Mouse (Mus musculus) stomach, embryonic 16.5 days (tissue): ENCODE results near the gene Rnf227. TPM values are rescaled to one million over a fixed set of nuclear protein-coding genes. Genes with fewer than 3 reads are reported as not detected.

Experiments used
- ATAC-seq: fragments of 200-750 bp; cut with Nextera tagmentation; 2 replicates; pipeline ENCODE4 v1.8.0; 2017; ENCODE audit warnings: moderate number of reproducible peaks, moderate TSS enrichment; ENCODE audit not compliant: insufficient read depth, low FRiP score
- H3K27ac ChIP-seq: fragments of 300-500 bp; sonication (generic); 2 replicates; pipeline ENCODE4 v1.5.1; 2014; ENCODE audit warnings: low read length
- H3K27me3 ChIP-seq: fragments of 300-500 bp; sonication (generic); 2 replicates; pipeline ENCODE4 v1.6.1; 2014; ENCODE audit warnings: low read length, control low read depth, mixed read lengths; ENCODE audit not compliant: control insufficient read depth, insufficient read depth
- H3K36me3 ChIP-seq: fragments of 300-500 bp; sonication (generic); 2 replicates; pipeline ENCODE4 v1.6.1; 2014; ENCODE audit warnings: low read length; ENCODE audit not compliant: control insufficient read depth, insufficient read depth
- H3K4me1 ChIP-seq: fragments of 300-500 bp; sonication (generic); 2 replicates; pipeline ENCODE4 v1.6.1; 2014; ENCODE audit warnings: low read length, control low read depth, mixed read lengths; ENCODE audit not compliant: control insufficient read depth, insufficient read depth
- H3K4me2 ChIP-seq: fragments of 300-500 bp; sonication (generic); 2 replicates; pipeline ENCODE4 v1.6.1; 2014; ENCODE audit warnings: low read depth, low read length, mixed read lengths
- H3K4me3 ChIP-seq: fragments of 300-500 bp; sonication (generic); replicated peaks from 2 replicates; pipeline ENCODE4 v1.5.1; 2014; ENCODE audit warnings: mild to moderate bottlenecking, low read length
- H3K9ac ChIP-seq: fragments of 300-500 bp; sonication (generic); 2 replicates; pipeline ENCODE4 v1.6.1; 2014; ENCODE audit warnings: low read length
- H3K9me3 ChIP-seq: fragments of 300-500 bp; sonication (generic); replicated peaks from 2 replicates; pipeline ENCODE4 v1.6.1; 2016; ENCODE audit warnings: low read length, control low read depth; ENCODE audit not compliant: control insufficient read depth
- WGBS: fragments of 180-500 bp; shearing (Covaris S2); extraction: QIAGEN DNeasy Blood & Tissue Kit; methylation state at CpG from one replicate; pipeline ENCODE4 v1.1.7; 2014; 5-methylcytosine and 5-hydroxymethylcytosine counted together
- polyA plus RNA-seq: library from polyadenylated mRNA; unstranded; fragments of >200 nt; fragmentation: Nextera tagmentation; extraction: Ambion mirVana; gene quantifications from 2 replicates; pipeline ENCODE4 v1.2.1, GENCODE M21; 2015

The Rnf227 gene
- polyA plus RNA-seq, 1 experiment from 2014 or later, result 11.8 TPM

DNA sequence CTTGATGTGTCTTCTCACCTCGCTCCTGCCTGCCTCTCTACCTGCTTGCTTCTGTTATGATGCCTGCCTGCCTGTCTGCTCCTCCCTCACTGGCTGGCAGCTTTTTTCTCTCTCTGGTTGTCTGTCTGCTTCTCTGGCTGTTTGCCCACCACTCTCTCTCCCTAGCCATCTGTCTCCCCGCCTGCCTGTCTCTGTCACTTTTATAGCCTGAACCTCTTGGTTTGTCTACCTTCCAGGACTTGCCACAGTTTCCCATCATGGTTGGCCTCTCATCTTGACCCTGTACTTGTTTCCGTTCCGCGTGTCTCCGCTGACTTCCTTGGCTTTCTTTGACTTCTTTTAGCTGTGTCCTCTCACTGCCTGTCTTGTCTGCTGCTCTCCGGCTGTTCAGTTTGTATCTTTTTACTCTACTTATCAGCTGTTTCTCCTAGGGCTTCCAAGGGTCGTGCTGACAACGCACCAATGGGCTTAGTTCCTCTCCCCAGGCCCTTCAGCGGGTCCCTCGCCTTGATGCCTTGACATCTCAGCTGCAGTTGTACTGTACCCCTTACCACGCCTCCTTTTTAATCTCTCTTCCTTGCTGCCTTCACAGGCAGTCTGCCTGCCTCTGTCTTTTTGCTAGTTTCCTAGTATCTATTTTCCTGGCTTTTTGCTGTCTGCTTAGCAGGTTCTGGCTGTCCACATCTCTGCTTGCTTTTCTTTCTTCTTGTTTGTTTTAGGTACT lies 32.0 kb downstream of the Rnf227 start:
- Histone ChIP-seq H3K4me2 (peak overlapping the region; percentile 27; the same call in 1 of the 2 replicates), H3K9ac (peak overlapping the region; percentile 5; the same call in 1 of the 2 replicates), H3K4me3 (no peak overlapping the region), H3K4me1 (peaks cover 33% of the 10 kb centered on the region), H3K9me3 (no peaks in the 10 kb centered on the region), H3K36me3 (no peaks in the 10 kb centered on the region; the same call in 1 of the 2 replicates), H3K27me3 (no peaks in the 10 kb centered on the region), H3K27ac (peak overlapping the region; percentile 89)
- ATAC-seq, result no peak
- 36% methylated on average over 12 of the region's 12 CpGs for WGBS

DNA sequence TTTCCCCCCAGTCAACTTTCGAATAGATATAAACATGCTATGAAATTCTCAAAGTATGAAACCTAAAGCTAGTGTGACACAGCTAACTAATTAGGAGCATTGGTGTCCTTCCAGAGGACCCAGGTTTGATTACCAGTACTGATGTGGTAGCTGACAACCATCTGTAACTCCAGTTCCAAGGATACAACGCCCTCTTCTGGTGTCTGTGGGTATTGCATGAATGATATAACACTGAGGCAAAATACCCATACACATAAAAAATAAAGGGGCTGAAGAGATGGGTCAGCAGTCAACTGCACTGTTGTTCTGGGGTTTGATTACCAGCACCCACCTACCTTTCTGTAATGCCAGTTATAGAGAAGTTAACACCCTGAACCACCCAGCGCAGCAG lies 32.5 kb downstream of the Rnf227 start:
- no peak for ATAC-seq
- Histone ChIP-seq H3K4me3 (no peak overlapping the region), H3K4me2 (no peak overlapping the region), H3K27me3 (no peaks in the 10 kb centered on the region), H3K36me3 (no peaks in the 10 kb centered on the region; the same call in 1 of the 2 replicates), H3K9ac (no peak overlapping the region), H3K27ac (peak overlapping the region; percentile 89), H3K4me1 (peaks cover 33% of the 10 kb centered on the region), H3K9me3 (no peaks in the 10 kb centered on the region)
- WGBS, result 54% methylated on average over 3 of the region's 3 CpGs

DNA sequence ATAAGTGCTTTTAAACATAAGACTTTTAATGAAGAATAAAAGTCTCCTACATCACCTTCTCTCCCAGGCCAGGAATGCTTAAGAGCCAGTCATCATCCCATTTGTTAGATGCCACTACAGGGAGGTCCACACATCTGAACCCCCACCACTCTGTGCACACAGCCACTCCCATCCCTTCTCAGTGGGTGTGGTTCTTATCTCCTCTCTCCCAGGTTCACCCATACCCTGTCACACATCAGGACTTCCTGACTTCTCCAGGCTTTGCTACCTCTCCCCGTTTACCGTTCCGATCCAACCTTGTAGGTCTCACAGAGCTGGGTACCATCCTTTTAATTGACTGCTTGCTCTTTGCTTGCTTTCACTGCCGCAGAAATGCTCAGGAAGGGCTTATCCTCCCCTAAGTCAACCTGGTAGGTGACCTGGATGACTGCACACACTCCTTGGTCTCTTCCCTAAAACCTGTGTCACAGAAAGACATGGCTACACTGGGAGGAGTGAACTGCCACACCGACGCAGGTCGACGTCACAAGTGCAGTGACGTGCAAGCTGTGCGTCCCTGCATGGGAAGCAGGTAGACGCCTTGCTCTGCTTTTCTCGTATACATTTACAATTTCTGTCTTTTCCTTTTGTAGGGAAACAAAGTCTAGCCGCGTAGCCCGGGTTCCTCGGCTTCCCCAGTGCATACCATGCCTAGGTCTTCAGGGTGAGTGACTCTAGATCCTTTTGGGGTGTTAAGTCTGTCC lies 33.1 kb downstream of the Rnf227 start:
- H3K4me3 ChIP-seq, result no peak overlapping the region
- no peak overlapping the region for H3K27ac ChIP-seq
- peak overlapping the region; percentile 12; the same call in 1 of the 2 replicates for H3K9ac ChIP-seq
- no peaks in the 10 kb centered on the region for H3K27me3 ChIP-seq
- no peaks in the 10 kb centered on the region for H3K9me3 ChIP-seq
- H3K36me3 ChIP-seq, result no peaks in the 10 kb centered on the region; the same call in 1 of the 2 replicates
- no peak overlapping the region for H3K4me2 ChIP-seq
- WGBS, result 86% methylated on average over 16 of the region's 16 CpGs
- no peak for ATAC-seq
- peaks cover 33% of the 10 kb centered on the region for H3K4me1 ChIP-seq

DNA sequence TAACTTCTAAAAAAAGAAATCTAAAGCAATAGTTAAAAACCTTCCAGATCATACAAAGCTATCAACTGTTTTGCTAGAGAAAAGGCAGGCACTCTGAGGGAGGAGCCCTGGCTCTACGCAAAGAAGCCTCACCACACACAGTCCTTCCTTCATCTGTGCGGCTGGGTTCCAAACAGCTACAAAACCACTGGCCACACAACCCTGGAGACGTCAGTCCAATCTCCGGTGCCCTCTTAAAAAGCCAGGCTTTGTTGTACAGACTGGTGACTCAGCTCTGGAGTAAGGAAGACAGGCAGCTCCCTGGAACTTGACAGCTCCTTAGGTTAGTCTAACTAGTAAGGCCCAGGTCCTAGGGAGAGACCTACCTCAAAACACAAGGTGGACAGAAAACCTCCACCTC lies 35.4 kb downstream of the Rnf227 start:
- 83% methylated on average over 4 of the region's 4 CpGs for WGBS
- no peaks in the 10 kb centered on the region; the same call in 1 of the 2 replicates for H3K36me3 ChIP-seq
- peaks cover 30% of the 10 kb centered on the region for H3K4me1 ChIP-seq
- no peak overlapping the region for H3K4me3 ChIP-seq
- H3K4me2 ChIP-seq, result no peak overlapping the region
- H3K27me3 ChIP-seq, result no peaks in the 10 kb centered on the region
- no peak for ATAC-seq
- no peaks in the 10 kb centered on the region for H3K9me3 ChIP-seq
- no peak overlapping the region for H3K9ac ChIP-seq
- H3K27ac ChIP-seq, result no peak overlapping the region

DNA sequence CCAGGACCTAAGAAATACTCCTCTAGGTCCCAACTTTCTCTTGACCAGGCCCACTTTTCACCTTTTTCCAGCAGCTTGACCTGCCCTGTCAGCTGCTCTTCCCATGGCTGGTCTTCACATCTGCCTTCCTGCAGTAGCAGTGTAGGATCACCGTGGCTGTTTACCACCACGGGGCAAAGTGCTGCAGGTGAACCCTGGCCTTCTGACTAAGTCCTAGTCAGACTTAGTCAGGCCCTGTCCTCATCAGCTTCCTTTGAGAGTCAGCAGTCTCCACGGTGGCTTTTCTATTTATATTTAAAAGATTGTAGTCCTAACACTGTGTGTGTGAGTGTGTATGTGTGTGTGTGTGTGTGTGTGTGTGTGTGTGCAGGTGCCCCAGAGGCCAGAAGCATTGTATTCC lies 37.5 kb downstream of the Rnf227 start:
- H3K27ac ChIP-seq, result no peak overlapping the region
- ATAC-seq, result peak; percentile 52; the same call in 1 of the 2 replicates
- no peak overlapping the region for H3K4me2 ChIP-seq
- peaks cover 9% of the 10 kb centered on the region for H3K4me1 ChIP-seq
- no peaks in the 10 kb centered on the region for H3K27me3 ChIP-seq
- H3K4me3 ChIP-seq, result no peak overlapping the region
- WGBS, result 56% methylated on average over 3 of the region's 3 CpGs
- H3K9me3 ChIP-seq, result no peaks in the 10 kb centered on the region
- H3K9ac ChIP-seq, result no peak overlapping the region
- no peaks in the 10 kb centered on the region; the same call in 1 of the 2 replicates for H3K36me3 ChIP-seq

DNA sequence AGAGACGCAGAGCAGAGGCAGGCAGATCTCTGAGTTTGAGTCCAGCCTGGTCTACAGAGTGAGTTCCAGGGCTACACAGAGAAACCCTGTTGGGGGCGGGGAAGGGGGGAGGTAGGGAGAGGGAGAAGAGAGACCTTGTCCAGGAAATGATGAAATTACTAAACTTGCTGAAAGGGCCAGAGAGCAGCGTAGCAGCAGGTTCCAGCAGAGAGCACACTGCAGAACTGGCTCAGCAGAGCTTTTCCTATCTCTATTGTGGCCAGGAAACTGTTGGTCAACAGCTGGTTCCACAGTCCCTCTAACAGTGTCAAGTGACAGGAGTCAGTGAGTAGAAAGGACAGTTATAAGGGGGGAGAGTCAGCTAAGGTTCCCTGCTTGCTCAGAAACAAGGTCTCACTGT lies 39.3 kb downstream of the Rnf227 start:
- no peak overlapping the region for H3K27ac ChIP-seq
- WGBS, result 82% methylated on average over 3 of the region's 3 CpGs
- no peak overlapping the region for H3K4me3 ChIP-seq
- no peak for ATAC-seq
- no peak overlapping the region for H3K9ac ChIP-seq
- no peaks in the 10 kb centered on the region for H3K27me3 ChIP-seq
- H3K9me3 ChIP-seq, result no peaks in the 10 kb centered on the region
- H3K4me1 ChIP-seq, result no peaks in the 10 kb centered on the region
- no peak overlapping the region for H3K4me2 ChIP-seq
- no peaks in the 10 kb centered on the region; the same call in 1 of the 2 replicates for H3K36me3 ChIP-seq

DNA sequence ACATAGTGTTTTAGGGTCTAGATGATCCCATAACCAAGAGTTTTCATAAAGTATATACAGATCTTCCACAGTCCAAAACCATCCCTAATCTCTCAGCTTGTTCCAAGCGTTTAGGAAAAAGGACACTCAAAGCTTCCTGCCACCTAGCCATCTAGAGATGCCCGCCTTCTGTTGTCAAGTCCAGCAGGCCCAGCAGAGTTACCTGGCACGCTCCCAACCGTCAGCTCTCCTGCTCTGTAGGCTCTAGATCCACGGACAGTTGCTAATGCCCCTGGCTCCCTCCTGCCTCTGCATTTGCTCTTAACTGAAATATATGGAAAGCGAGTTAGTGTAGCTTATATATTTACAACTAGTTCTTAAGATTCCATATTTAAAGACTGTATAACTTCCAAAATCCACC lies 41.1 kb downstream of the Rnf227 start:
- no peaks in the 10 kb centered on the region for H3K9me3 ChIP-seq
- H3K9ac ChIP-seq, result no peak overlapping the region
- H3K4me3 ChIP-seq, result no peak overlapping the region
- no peak overlapping the region for H3K27ac ChIP-seq
- H3K4me2 ChIP-seq, result no peak overlapping the region
- no peak for ATAC-seq
- H3K4me1 ChIP-seq, result no peaks in the 10 kb centered on the region
- H3K36me3 ChIP-seq, result no peaks in the 10 kb centered on the region; the same call in 1 of the 2 replicates
- WGBS, result 77% methylated on average over 6 of the region's 6 CpGs
- no peaks in the 10 kb centered on the region for H3K27me3 ChIP-seq

DNA sequence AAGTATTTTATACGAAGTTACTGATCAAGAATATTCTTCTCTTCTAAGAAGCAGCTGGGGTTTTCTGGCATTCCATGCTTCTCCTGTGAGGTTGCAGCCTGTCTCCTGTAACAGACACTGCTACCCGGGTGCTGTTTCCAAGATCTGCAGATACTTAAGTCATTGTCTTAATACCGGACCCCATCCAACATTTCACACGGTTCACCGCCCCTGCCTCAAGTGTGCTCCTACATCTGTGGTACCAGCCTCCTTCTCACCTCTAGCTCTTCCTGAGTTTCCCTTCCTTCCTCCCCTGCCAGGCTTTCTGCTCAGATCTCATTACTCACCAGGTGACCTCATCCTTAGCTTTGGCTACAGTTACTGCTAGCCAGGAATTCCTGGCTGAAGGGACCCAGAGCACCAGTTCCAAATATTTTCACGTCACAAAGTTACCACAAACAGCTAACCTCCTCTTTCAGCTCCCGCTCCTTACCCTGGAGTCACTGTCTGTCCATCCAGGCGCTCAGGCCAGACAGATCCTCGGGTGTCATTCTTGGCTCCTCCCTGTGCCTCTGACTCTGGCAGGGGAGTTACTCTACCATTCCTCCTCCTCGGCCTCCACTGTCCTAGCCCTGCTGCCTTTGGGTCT lies 42.3 kb downstream of the Rnf227 start:
- Histone ChIP-seq H3K27ac (no peak overlapping the region), H3K27me3 (no peaks in the 10 kb centered on the region), H3K9ac (no peak overlapping the region), H3K4me3 (no peak overlapping the region), H3K4me2 (no peak overlapping the region), H3K9me3 (no peaks in the 10 kb centered on the region), H3K36me3 (no peaks in the 10 kb centered on the region), H3K4me1 (no peaks in the 10 kb centered on the region)
- 70% methylated on average over 10 of the region's 10 CpGs for WGBS
- no peak for ATAC-seq

DNA sequence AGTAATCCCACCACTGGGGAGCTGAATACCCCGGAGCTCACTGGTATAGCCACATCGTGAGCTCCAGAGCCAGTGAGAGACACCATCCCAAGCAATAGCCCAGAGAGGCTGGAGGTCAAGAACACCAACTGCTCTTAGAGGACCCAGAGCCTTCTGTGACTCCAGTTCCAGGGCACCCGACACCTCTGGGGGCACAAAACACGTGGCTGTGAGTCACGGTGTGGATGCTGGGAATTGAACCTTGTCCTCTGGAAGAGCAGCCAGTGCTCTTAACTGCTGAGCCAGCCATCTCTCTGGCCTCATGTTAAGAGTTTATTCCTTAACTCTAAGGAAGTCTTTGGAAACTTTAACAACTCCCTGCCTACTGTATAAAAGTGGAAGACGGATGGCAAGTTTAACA lies 44.7 kb downstream of the Rnf227 start:
- H3K27ac ChIP-seq, result no peak overlapping the region
- H3K36me3 ChIP-seq, result no peaks in the 10 kb centered on the region
- no peak overlapping the region for H3K4me2 ChIP-seq
- no peak overlapping the region for H3K9ac ChIP-seq
- no peaks in the 10 kb centered on the region for H3K4me1 ChIP-seq
- ATAC-seq, result no peak
- no peaks in the 10 kb centered on the region for H3K27me3 ChIP-seq
- 78% methylated on average over 6 of the region's 6 CpGs for WGBS
- no peak overlapping the region for H3K4me3 ChIP-seq
- H3K9me3 ChIP-seq, result no peaks in the 10 kb centered on the region
